Mouse (Mus musculus) myocyte (in vitro differentiated cells): ENCODE measurements around the gene Gm20917. TPM values are rescaled to one million over a fixed set of nuclear protein-coding genes. Genes with fewer than 3 reads are reported as not detected.
"Not testable (repeated sequence)": the region's sequence is repeated elsewhere in the genome, so short reads cannot be mapped to it uniquely, and the experiment has no call there.

Experiments used
- H3K27me3 ChIP-seq: one replicate; pipeline ENCODE4 v1.6.1; 2011; ENCODE audit not compliant: control insufficient read depth, insufficient read depth, insufficient read length
- H3K36me3 ChIP-seq: one replicate; pipeline ENCODE4 v1.6.1; 2011; ENCODE audit not compliant: control insufficient read depth, insufficient read depth
- H3K4me2 ChIP-seq: one replicate; pipeline ENCODE4 v1.6.1; 2011; ENCODE audit warnings: low read depth, control low read depth
- H3K4me3 ChIP-seq: one replicate; pipeline ENCODE4 v1.5.1; 2011; ENCODE audit warnings: mild to moderate bottlenecking, control low read depth, moderate library complexity
- H3K79me2 ChIP-seq: one replicate; pipeline ENCODE4 v1.6.1; 2011; ENCODE audit not compliant: control insufficient read depth, insufficient read depth
- H3ac ChIP-seq: one replicate; pipeline ENCODE4 v1.6.1; 2011; ENCODE audit not compliant: control insufficient read depth, insufficient read length
- polyA plus RNA-seq: library from polyadenylated mRNA; unstranded; fragments of >200 nt; fragmentation: generic; extraction: Trizol; gene quantifications from one replicate; pipeline ENCODE4 v1.2.1, GENCODE M21; 2012; ENCODE audit warnings: missing spikeins

Gene Gm20917
- polyA plus RNA-seq: not detected

DNA sequence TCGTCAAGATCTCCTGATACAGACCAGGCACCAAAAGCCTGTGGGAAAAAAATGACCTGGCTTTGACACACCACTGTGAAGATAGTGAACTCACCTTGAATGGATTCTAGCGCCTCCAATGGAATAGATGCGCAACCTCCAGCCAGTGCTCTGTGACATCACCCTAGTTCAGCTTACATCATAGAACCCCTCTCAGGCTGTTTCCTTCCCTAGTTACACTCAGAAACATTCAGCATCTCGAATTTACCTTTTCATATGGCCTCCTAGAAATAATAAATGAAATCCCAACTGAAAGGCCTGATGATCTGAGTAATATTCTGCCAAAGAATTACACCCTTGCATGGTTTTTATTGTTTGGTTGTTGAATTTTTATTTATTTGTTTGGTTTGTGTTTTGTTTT, at the start of gene Gm20917:
TSS of gene Gm20917 (minus strand) at position 101 of the 400 bp plus-strand sequence.
- not testable (repeated sequence) for H3K36me3 ChIP-seq, H3K27me3 ChIP-seq, H3ac ChIP-seq, H3K4me2 ChIP-seq, H3K79me2 ChIP-seq, H3K4me3 ChIP-seq

Other genes with a start within 250 kb of the Gm20917 start
- gene Gm20916, start 168.4 kb upstream of the Gm20917 start, polyA plus RNA-seq: not detected